Mouse (Mus musculus) CD4-positive, CD25-positive, alpha-beta regulatory T cell, adult 4 months (primary cell): Measurements from ENCODE around the gene 5830411N06Rik. TPM values are rescaled to one million over a fixed set of nuclear protein-coding genes. Genes with fewer than 3 reads are reported as not detected.

Experiments used
- polyA plus RNA-seq, 2 experiments: library from polyadenylated mRNA; unstranded; fragments of 100-300 nt; shearing (Covaris generic); gene quantifications; one replicate each; pipeline ENCODE4 v1.2.1; 2017

5830411N06Rik gene
- polyA plus RNA-seq, 2 experiments from 2014 or later, result 0.25 to 0.66 TPM

Other genes with a start within 250 kb of the 5830411N06Rik start
- gene Zfp511, start 210.9 kb upstream of the 5830411N06Rik start, polyA plus RNA-seq, result 10 to 100 TPM; 28.8 to 33.0 TPM
- 10 to 100 TPM; 29.2 to 52.0 TPM for gene Tubgcp2, start 210.6 kb upstream of the 5830411N06Rik start, polyA plus RNA-seq
- under 1 TPM in 1 of 2 experiments, not detected in 1; 0.20 TPM for gene Msx3, start 198.2 kb upstream of the 5830411N06Rik start, polyA plus RNA-seq
- gene Caly, start 164.7 kb upstream of the 5830411N06Rik start, polyA plus RNA-seq, result not detected
- gene Prap1, start 153.9 kb upstream of the 5830411N06Rik start, polyA plus RNA-seq, result not detected
- 1 to 10 TPM; 6.0 to 7.6 TPM for gene Fuom, start 144.8 kb upstream of the 5830411N06Rik start, polyA plus RNA-seq
- gene Paox, start 131.5 kb upstream of the 5830411N06Rik start, polyA plus RNA-seq, result 1 to 10 TPM; 2.4 to 3.7 TPM
- 10 to 100 TPM; 69.1 to 90.2 TPM for gene Echs1, start 130.8 kb upstream of the 5830411N06Rik start, polyA plus RNA-seq
- 10 to 100 TPM; 28.7 to 33.1 TPM for gene Mtg1, start 109.7 kb upstream of the 5830411N06Rik start, polyA plus RNA-seq
- not detected for gene Sprn, start 92.4 kb upstream of the 5830411N06Rik start, polyA plus RNA-seq
- not detected for gene Olfr522, start 82.5 kb upstream of the 5830411N06Rik start, polyA plus RNA-seq
- gene Olfr523, start 74.1 kb upstream of the 5830411N06Rik start, polyA plus RNA-seq, result not detected
- not detected for gene Olfr524, start 41.3 kb upstream of the 5830411N06Rik start, polyA plus RNA-seq
- gene Cd163l1, start 29.0 kb upstream of the 5830411N06Rik start, polyA plus RNA-seq, result not detected
- under 1 TPM; 0.20 to 0.35 TPM for gene Olfr525, start 73.6 kb downstream of the 5830411N06Rik start, polyA plus RNA-seq
- not detected for gene Olfr527, start 86.7 kb downstream of the 5830411N06Rik start, polyA plus RNA-seq
- under 1 TPM; 0.37 to 0.63 TPM for gene Olfr60, start 114.4 kb downstream of the 5830411N06Rik start, polyA plus RNA-seq
- gene Olfr530, start 129.0 kb downstream of the 5830411N06Rik start, polyA plus RNA-seq, result under 1 TPM in 1 of 2 experiments, not detected in 1; 0.31 TPM
- gene Olfr531, start 155.6 kb downstream of the 5830411N06Rik start, polyA plus RNA-seq, result not detected
- gene Olfr532, start 174.4 kb downstream of the 5830411N06Rik start, polyA plus RNA-seq, result not detected
- gene Olfr533, start 216.1 kb downstream of the 5830411N06Rik start, polyA plus RNA-seq, result not detected
- not detected for gene Olfr535, start 236.9 kb downstream of the 5830411N06Rik start, polyA plus RNA-seq